Mouse (Mus musculus): ENCODE measurements at regions not wholly inside any gene's neighbourhood (a gene's known extent, or its start where the extent isn't known, plus 50 kb on each side); places are given as distances from the start of the nearest gene placed in this dataset.
A peak's percentile ranks its signal among the peaks of the same experiment; 100 is the strongest.

DNA sequence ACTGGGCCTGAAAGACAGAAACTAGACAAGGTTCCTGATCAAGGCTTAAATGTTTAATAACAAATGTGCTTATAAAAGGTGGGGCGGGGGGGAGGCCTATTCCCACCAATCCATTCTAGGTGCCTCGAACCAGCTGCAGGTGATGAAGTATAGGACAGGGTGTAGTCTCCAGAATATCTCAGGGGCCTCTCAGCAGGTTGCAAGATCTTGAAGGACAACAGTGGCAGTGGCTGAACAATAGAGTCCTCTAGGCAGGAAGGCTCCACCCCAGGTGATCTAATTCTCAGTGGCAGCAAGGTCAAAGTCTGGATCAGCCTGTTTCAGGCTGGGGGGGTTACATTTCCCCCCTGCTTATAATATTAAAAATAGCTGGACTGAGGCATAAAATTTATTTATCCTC lies 654.8 kb upstream of the Cdh7 start:
- no peak for TF ChIP-seq GATA4 (IDR thresholded peaks at IDR 0.05; ENCODE audit: insufficient replicate concordance, low read length)

DNA sequence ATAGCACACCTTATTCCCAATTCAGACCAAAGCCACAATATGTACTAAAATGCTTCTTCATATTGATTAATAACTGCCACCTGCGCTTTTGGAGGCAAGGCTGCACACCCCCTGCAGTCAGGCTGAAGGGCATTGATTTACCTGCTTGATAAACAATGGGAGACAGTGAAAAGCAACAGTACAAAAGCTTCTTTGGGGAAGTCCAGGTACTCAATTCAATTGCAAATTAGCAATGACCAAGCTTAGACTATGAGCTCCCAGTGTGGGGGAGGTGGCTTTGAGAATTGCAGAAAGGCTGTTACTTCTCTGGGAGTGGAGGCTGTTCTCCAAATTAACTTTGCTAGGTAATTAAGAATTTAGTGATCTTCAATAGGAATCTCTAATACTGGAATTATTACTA lies 654.1 kb upstream of the Cdh7 start:
- no peak for TF ChIP-seq GATA4 (IDR thresholded peaks at IDR 0.05; ENCODE audit: insufficient replicate concordance, low read length)

DNA sequence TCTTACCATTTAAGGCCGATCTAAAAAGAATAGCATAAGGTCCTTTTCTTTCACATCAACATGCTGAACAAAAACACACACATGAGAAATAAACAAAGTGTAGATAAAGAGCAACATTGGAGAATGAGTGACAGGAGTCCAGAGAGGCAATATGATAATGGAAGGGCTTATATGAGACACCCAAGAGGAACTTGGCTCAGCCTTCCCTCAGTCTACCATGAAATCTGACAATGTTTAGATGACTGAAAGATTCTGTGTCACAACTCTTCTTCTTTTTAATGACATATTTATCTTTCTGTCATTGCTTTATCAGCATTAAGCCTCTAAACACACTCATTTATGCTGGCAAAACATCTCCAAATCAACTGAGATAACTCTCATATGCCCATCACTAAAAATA lies 642.0 kb upstream of the Cdh7 start:
- no peak for TF ChIP-seq GATA4 (IDR thresholded peaks at IDR 0.05; ENCODE audit: insufficient replicate concordance, low read length)

DNA sequence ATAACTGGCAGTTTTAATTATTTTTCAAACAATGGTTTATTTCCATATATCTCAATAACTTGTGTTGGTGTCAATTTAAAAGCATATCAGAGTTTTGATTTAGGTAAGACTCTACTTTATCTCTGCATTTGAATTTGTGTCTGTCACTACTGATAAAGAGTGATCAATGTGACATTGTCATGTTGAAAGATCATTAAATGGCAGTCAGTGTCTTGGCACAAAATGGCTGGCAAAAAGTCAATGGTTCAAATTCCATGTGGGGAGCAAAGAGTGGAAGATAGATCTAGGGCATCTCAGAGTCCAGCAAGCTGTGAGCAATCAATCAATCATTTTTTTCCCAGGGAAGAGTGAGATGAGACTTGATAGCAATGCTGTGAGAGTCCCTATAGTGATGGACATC lies 612.9 kb upstream of the Cdh7 start:
- peak; percentile 73 for TF ChIP-seq GATA4 (IDR thresholded peaks at IDR 0.05; ENCODE audit: insufficient replicate concordance, low read length)

Measured in liver, adult (tissue).